Mouse (Mus musculus) liver, postnatal 0 days (tissue): ENCODE data around the gene Map1b. TPM values are rescaled to one million over a fixed set of nuclear protein-coding genes. Genes with fewer than 3 reads are reported as not detected.

Source experiments
- ATAC-seq: fragments of 200-750 bp; cut with Nextera tagmentation; 2 replicates; pipeline ENCODE4 v1.8.0; 2017; ENCODE audit warnings: mild to moderate bottlenecking, moderate library complexity
- DNase-seq: peaks from one replicate; pipeline ENCODE4 v3.0.0-alpha.2; 2016
- H3K27ac ChIP-seq: fragments of 300-500 bp; sonication (generic); 2 replicates; pipeline ENCODE4 v1.5.1; 2014; ENCODE audit warnings: antibody characterized with exemption, moderate library complexity, mild to moderate bottlenecking, low read depth
- H3K27me3 ChIP-seq: fragments of 300-500 bp; sonication (generic); 2 replicates; pipeline ENCODE4 v1.6.1; 2014; ENCODE audit warnings: low read length, control low read depth, mixed read lengths; ENCODE audit not compliant: insufficient read depth
- H3K36me3 ChIP-seq: fragments of 300-500 bp; sonication (generic); replicated peaks from 2 replicates; pipeline ENCODE4 v1.6.1; 2014; ENCODE audit warnings: mild to moderate bottlenecking, control low read depth, low read length, moderate library complexity, mixed read lengths; ENCODE audit not compliant: insufficient read depth
- H3K4me1 ChIP-seq: fragments of 300-500 bp; sonication (generic); 2 replicates; pipeline ENCODE4 v1.6.1; 2014; ENCODE audit warnings: antibody characterized with exemption, mild to moderate bottlenecking, control low read depth; ENCODE audit not compliant: insufficient read depth
- H3K4me2 ChIP-seq: fragments of 300-500 bp; sonication (generic); 2 replicates; pipeline ENCODE4 v1.6.1; 2014; ENCODE audit warnings: low read depth, mild to moderate bottlenecking, low read length, moderate library complexity, mixed read lengths
- H3K4me3 ChIP-seq: fragments of 300-500 bp; sonication (generic); 2 replicates; pipeline ENCODE4 v1.5.1; 2014; ENCODE audit warnings: low read depth, low read length
- H3K9ac ChIP-seq: fragments of 300-500 bp; sonication (generic); replicated peaks from 2 replicates; pipeline ENCODE4 v1.6.1; 2014; ENCODE audit warnings: mild to moderate bottlenecking, moderate library complexity
- H3K9me3 ChIP-seq: fragments of 300-500 bp; sonication (generic); 2 replicates; pipeline ENCODE4 v1.6.1; 2016; ENCODE audit warnings: mild to moderate bottlenecking, control low read depth, low read length, mixed read lengths
- CTCF ChIP-seq: sonication (generic); IDR thresholded peaks from 2 replicates; pipeline ENCODE4 v1.5.1; 2016; ENCODE audit warnings: antibody characterized with exemption, low read depth
- EP300 ChIP-seq: IDR thresholded peaks from 2 replicates; pipeline ENCODE4 v1.6.1; 2016; ENCODE audit warnings: antibody characterized with exemption, low read depth, mild to moderate bottlenecking
- WGBS: fragments of 180-500 bp; shearing (Covaris S2); extraction: QIAGEN DNeasy Blood & Tissue Kit; methylation state at CpG from one replicate; pipeline ENCODE4 v1.1.7; 2014; ENCODE audit not compliant: insufficient replicate concordance; 5-methylcytosine and 5-hydroxymethylcytosine counted together
- polyA plus RNA-seq: library from polyadenylated mRNA; unstranded; fragments of >200 nt; fragmentation: Nextera tagmentation; extraction: Ambion mirVana; gene quantifications from 2 replicates; pipeline ENCODE4 v1.2.1, GENCODE M21; 2015

Map1b gene
- polyA plus RNA-seq, 1 experiment from 2014 or later, result 1.2 TPM

DNA sequence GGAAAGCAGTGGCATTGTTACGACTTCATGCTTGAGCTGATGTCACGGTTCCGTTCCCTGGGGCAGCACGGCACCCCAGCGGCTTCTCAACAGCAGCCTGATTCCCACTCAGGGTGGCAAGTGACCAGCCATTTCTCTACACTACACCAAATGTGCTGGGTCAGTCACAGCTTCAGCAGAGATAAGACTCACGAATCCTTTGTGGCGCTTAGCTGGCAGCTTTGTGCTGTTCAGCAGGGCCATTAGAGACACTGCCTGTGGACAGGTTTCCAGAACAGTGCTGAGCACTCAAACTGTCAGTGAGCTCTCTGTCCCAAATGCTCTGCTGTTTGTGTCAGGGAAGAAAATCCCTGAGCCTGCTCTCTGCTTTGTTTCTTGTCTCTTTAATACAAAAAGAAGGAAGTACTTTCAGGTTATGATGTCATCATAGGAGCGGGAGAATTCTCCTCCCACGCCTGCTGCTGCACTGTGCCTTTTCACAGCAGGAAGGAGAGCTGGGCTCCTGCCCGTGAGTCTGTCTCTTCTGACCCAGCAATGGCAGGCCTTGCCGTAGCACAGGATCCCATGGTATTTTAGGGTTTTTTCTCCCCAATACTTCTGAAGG lies 103.8 kb downstream of the Map1b start:
- no peak overlapping the region for H3K4me3 ChIP-seq
- no peak for DNase-seq

DNA sequence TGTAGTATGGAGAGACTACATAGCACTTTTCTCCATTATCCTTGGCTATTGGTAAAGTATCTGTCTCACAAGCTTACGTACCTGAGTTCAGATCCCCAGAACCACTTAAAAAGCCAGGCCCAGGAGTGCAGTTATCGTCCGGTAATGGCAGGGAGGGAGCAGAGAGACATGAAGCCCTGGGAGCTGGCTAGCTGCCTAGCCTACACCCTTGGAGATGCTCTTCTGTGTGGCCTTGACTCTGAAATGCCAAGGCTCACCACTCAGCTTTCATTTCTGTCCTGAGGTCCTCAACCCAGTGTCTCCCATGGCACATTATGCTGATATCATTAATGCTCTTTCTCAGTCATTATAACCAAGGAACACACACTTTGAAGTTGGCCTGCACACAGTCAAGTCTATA lies 104.6 kb downstream of the Map1b start:
- H3K9ac ChIP-seq, result no peak overlapping the region
- no peak for ATAC-seq
- no peak overlapping the region for H3K4me3 ChIP-seq
- no peaks in the 10 kb centered on the region for H3K27me3 ChIP-seq
- TF ChIP-seq EP300 (no peak), CTCF (no peak)
- no peak overlapping the region for H3K4me2 ChIP-seq
- H3K4me1 ChIP-seq, result no peaks in the 10 kb centered on the region
- peaks cover 16% of the 10 kb centered on the region for H3K36me3 ChIP-seq
- no peaks in the 10 kb centered on the region for H3K9me3 ChIP-seq
- DNase-seq, result no peak
- 88% methylated on average over 3 of the region's 3 CpGs for WGBS
- H3K27ac ChIP-seq, result no peak overlapping the region

More for the DNA sequence above, 103.8 kb downstream of the Map1b start:
- Histone ChIP-seq H3K27me3 (no peaks in the 10 kb centered on the region), H3K27ac (0 out of 2 replicates have a peak overlapping the region, but pooled peaks have one; percentile 18), H3K9me3 (no peaks in the 10 kb centered on the region), H3K4me2 (no peak overlapping the region), H3K4me1 (no peaks in the 10 kb centered on the region), H3K36me3 (peaks cover 16% of the 10 kb centered on the region), H3K9ac (no peak overlapping the region)
- ATAC-seq, result no peak
- WGBS, result 60% methylated on average over 11 of the region's 11 CpGs
- TF ChIP-seq EP300, result no peak

DNA sequence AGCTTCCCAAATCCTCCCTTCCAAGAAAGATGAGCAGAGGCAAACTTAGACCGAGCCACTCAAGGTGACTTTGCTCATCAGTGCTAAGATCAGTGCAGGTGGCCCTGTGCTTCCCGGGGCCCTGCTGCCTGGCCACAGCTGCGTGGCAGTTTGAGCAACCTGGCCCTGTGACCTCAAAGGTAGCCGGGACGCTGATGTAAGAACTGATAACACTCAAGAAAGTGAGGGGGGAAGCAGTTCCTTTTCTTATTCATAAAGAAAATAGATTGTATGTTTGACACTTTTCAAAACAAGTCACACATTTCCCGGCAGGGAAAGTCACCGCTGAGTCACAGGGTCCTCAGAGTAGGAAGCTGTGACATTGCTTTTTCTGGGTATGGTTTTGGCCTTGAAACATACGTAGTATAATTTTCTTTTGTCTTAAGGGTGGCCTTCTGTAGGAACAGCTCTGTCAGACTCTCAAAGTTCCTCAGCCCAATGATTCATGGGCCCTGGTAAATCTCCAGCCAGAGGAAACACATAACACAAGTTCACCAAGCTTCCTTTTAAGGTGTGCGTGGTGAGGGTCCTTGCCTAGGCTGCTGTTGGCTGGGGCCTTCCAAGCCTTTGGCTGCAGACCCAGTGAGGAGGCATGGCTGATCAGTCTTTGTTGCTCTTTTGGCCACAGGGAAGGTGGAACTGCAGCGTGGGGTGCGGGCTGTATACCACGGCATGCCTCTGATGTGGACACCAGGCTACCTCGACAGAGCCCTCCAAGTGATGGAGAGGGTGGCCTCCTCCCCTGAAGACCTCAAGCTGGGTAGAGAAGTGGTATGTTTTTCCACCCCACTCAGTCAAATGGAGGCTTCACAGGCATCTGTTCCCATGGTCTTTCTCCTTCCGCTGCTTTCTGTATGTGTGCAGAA lies 105.5 kb downstream of the Map1b start:
- ATAC-seq (no peak), DNase-seq (no peak)
- Histone ChIP-seq H3K27ac (no peak overlapping the region), H3K4me2 (no peak overlapping the region), H3K9me3 (no peaks in the 10 kb centered on the region), H3K27me3 (no peaks in the 10 kb centered on the region), H3K4me1 (no peaks in the 10 kb centered on the region), H3K9ac (no peak overlapping the region), H3K4me3 (no peak overlapping the region), H3K36me3 (peaks cover 18% of the 10 kb centered on the region)
- TF ChIP-seq EP300 (no peak), CTCF (no peak)
- WGBS, result 75% methylated on average over 14 of the region's 14 CpGs

DNA sequence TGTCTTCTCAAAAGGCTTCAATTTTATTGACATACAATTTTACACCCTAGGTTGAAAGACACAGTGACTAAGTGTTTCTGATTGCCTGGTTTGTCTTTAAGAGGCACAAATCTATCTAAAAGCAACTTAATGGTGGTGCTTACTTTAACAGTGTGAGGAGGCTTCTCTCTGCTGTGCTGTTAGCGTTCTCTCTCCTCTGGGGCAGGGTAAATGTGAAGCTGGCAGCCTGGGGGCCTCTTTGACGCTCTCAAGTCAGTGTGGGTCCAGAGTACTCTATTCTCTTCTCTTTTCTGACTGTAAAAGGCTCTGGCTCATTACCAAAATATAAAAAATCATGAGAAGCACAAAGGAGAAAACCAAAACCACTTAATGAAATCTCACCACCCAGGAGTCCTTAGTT lies 107.1 kb downstream of the Map1b start:
- no peak overlapping the region for H3K9ac ChIP-seq
- peaks cover 19% of the 10 kb centered on the region for H3K36me3 ChIP-seq
- H3K27ac ChIP-seq, result no peak overlapping the region
- H3K9me3 ChIP-seq, result no peaks in the 10 kb centered on the region
- no peak for DNase-seq
- H3K4me1 ChIP-seq, result no peaks in the 10 kb centered on the region
- H3K27me3 ChIP-seq, result no peaks in the 10 kb centered on the region
- no peak overlapping the region for H3K4me3 ChIP-seq
- ATAC-seq, result no peak
- TF ChIP-seq EP300 (no peak), CTCF (no peak)
- no peak overlapping the region for H3K4me2 ChIP-seq
- 77% methylated on average over 2 of the region's 2 CpGs for WGBS

DNA sequence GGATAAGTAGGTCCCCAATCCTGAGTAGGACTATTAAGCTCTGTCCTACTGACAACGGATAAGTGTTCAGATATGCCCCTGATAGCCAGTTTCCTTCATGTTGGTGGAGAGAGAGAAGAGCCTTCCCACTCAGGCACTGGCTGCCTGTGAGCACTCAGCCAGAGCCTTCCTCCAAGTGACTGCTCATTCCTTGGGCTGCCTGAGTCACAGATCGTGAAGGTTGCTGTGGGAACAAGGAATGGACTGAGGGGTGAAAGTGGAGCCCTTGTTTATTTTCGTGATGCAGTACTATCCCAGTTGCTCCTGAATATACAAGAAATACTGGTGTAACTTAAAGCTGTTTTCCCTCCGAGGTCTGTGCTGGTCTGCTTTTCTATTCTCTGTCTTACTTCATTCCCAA lies 117.0 kb downstream of the Map1b start:
- DNase-seq (no peak), ATAC-seq (no peak)
- Histone ChIP-seq H3K4me2 (no peak overlapping the region), H3K9ac (no peak overlapping the region), H3K27ac (no peak overlapping the region), H3K4me3 (no peak overlapping the region), H3K9me3 (no peaks in the 10 kb centered on the region), H3K36me3 (peaks cover 4% of the 10 kb centered on the region; the same call in 1 of the 2 replicates), H3K27me3 (no peaks in the 10 kb centered on the region), H3K4me1 (no peaks in the 10 kb centered on the region)
- TF ChIP-seq EP300 (no peak), CTCF (no peak)
- 69% methylated on average over 4 of the region's 4 CpGs for WGBS

DNA sequence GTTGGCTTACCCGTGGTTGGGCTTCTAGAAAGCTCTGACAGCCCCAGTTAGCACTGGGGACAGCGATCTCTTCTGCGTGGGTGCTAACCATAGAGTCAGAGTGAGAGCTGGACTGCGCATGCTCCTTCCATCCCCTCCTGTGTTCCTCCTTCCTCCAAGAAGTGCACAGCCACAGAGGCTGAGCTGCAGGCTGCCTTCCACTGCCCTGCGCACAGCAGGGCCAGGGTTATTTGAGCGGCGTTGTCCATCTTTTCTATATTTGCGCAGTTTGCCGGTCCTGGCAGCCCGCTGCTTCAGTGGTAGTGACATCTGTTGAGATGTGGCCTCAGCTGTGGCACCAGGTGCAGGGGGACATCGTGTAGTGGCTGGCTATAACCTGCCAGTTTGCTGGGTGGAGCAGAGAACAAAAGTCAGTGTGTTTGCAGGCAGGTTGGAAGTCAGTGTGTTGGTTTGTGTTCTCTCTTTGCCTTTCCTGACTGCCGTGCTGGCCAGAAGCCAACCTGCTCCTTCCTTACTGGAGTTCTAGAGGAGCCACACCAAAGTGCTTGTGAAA lies 118.1 kb downstream of the Map1b start:
- no peak for DNase-seq
- WGBS, result 82% methylated on average over 12 of the region's 12 CpGs

More for the DNA sequence above, 118.1 kb downstream of the Map1b start:
- Histone ChIP-seq H3K27me3 (no peaks in the 10 kb centered on the region), H3K4me3 (no peak overlapping the region), H3K27ac (no peak overlapping the region), H3K36me3 (peaks cover 4% of the 10 kb centered on the region; the same call in 1 of the 2 replicates), H3K4me2 (no peak overlapping the region), H3K9me3 (no peaks in the 10 kb centered on the region), H3K4me1 (no peaks in the 10 kb centered on the region), H3K9ac (no peak overlapping the region)
- no peak for ATAC-seq
- TF ChIP-seq EP300 (no peak), CTCF (no peak)
